Mouse (Mus musculus) liver, embryonic 11.5 days (tissue): ENCODE data around the gene Commd4. TPM values are rescaled to one million over a fixed set of nuclear protein-coding genes. Genes with fewer than 3 reads are reported as not detected.

ENCODE experiments used
- ATAC-seq: fragments of 200-750 bp; cut with Nextera tagmentation; replicated peaks from 2 replicates; pipeline ENCODE4 v1.8.0; 2017; ENCODE audit warnings: moderate number of reproducible peaks, mild to moderate bottlenecking, moderate TSS enrichment, moderate library complexity; ENCODE audit not compliant: low FRiP score
- DNase-seq: peaks from one replicate; pipeline ENCODE4 v3.0.0-alpha.2; 2017; ENCODE audit warnings: low spot score
- H3K27ac ChIP-seq: fragments of 300-500 bp; sonication (generic); 2 replicates; pipeline ENCODE4 v1.5.1; 2014; ENCODE audit warnings: mild to moderate bottlenecking, low read depth, low read length, control low read depth
- H3K27me3 ChIP-seq: fragments of 300-500 bp; sonication (generic); replicated peaks from 2 replicates; pipeline ENCODE4 v1.6.1; 2014; ENCODE audit warnings: low read length, mixed read lengths; ENCODE audit not compliant: control insufficient read depth, insufficient read depth
- H3K36me3 ChIP-seq: fragments of 300-500 bp; sonication (generic); 2 replicates; pipeline ENCODE4 v1.6.1; 2014; ENCODE audit warnings: mild to moderate bottlenecking, low read length, moderate library complexity, mixed read lengths; ENCODE audit not compliant: control insufficient read depth, insufficient read depth
- H3K4me1 ChIP-seq: fragments of 300-500 bp; sonication (generic); replicated peaks from 2 replicates; pipeline ENCODE4 v1.6.1; 2014; ENCODE audit warnings: low read length, mixed read lengths; ENCODE audit not compliant: control insufficient read depth, insufficient read depth
- H3K4me2 ChIP-seq: fragments of 300-500 bp; sonication (generic); 2 replicates; pipeline ENCODE4 v1.6.1; 2014; ENCODE audit warnings: mild to moderate bottlenecking, control low read depth, moderate library complexity
- H3K4me3 ChIP-seq: fragments of 300-500 bp; sonication (generic); 2 replicates; pipeline ENCODE4 v1.5.1; 2014; ENCODE audit warnings: low read depth, low read length, control low read depth
- H3K9ac ChIP-seq: fragments of 300-500 bp; sonication (generic); 2 replicates; pipeline ENCODE4 v1.6.1; 2014; ENCODE audit warnings: low read depth, low read length, control low read depth
- H3K9me3 ChIP-seq: fragments of 300-500 bp; sonication (generic); 2 replicates; pipeline ENCODE4 v1.6.1; 2016; ENCODE audit warnings: low read length, inconsistent platforms, mixed read lengths; ENCODE audit not compliant: control insufficient read depth
- WGBS: fragments of 180-500 bp; shearing (Covaris S2); extraction: QIAGEN DNeasy Blood & Tissue Kit; methylation state at CpG from one replicate; pipeline ENCODE4 v1.1.7; 2014; 5-methylcytosine and 5-hydroxymethylcytosine counted together
- polyA plus RNA-seq: library from polyadenylated mRNA; unstranded; fragments of >200 nt; fragmentation: Nextera tagmentation; extraction: Ambion mirVana; gene quantifications from 2 replicates; pipeline ENCODE4 v1.2.1, GENCODE M21; 2014

Gene Commd4
- polyA plus RNA-seq, 1 experiment from 2014 or later: 96.7 TPM

- no peaks in the 10 kb centered on the region; the same call in 1 of the 2 replicates for H3K36me3 ChIP-seq
- WGBS: 2% methylated on average over 27 of the region's 27 CpGs
- H3K9ac ChIP-seq: peak within 1 kb of the TSS; percentile 80
- peak within 1 kb of the TSS; percentile 62 for H3K4me3 ChIP-seq
- peaks cover 6% of the 10 kb centered on the region; the same call in 1 of the 2 replicates for H3K4me1 ChIP-seq
- peak; percentile 90 for ATAC-seq
- no peaks in the 10 kb centered on the region for H3K27me3 ChIP-seq
- H3K27ac ChIP-seq: peak within 1 kb of the TSS; percentile 85
- H3K9me3 ChIP-seq: no peaks in the 10 kb centered on the region
- DNase-seq: peak; percentile 81
- peak within 1 kb of the TSS; percentile 91 for H3K4me2 ChIP-seq
These were observed 9.8 kb downstream of the Commd4 start, which contains the start of gene Neil1 for GRCm38 (mm10) chr9:57148144-57148878. TSS of gene Neil1 (minus strand) at chr9:57148305.

DNA sequence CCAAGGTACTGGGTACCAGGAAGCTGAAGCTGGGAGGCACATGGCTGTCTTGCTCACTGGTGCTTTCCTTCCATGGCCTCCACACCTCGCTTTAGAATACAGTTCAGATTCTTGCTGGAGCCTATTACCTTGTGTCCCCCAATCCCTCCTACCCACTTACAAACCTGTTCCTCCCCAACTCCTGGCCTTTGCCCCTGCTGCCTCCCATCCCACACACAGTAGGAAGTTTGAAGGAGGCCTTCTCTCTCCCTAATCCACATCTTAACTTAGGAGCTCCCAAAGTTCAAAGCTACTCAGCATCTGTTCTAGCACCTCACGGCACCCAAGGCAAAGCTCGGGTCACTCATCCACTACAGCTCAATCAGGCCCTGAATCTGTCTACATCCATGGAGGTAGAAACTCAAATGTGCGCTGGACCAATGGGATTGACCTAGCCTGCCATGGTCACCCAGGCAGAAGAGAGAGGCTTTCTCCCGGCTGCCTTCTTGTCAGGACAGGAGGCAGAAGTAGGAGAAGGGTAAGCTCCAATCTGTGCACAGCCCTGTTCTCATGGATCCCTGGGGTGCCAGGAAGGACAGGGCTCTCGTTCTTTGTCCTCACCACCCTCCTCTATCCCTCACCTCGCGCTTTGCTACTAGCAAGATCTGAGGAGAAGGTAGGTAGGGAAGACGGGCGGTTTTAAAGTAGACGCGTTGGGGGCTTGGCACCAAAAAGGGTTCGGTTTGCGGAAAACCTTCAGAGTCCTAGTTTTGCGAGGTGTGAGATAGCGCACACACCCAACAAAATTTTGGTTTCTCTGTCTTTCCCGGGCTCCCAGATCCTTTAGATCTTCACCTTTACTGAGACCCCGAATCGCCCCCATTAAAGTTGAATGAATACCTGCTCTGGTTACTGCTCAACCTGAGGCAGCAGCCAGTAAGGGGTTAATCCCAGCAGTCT, 10.7 kb downstream of the Commd4 start:
- no peaks in the 10 kb centered on the region for H3K27me3 ChIP-seq
- H3K4me2 ChIP-seq: peak overlapping the region; percentile 91
- peak overlapping the region; percentile 85 for H3K27ac ChIP-seq
- H3K36me3 ChIP-seq: no peaks in the 10 kb centered on the region; the same call in 1 of the 2 replicates
- WGBS: 12% methylated on average over 19 of the region's 19 CpGs
- DNase-seq: peak; percentile 49
- H3K4me3 ChIP-seq: peak overlapping the region; percentile 62
- peak overlapping the region; percentile 80 for H3K9ac ChIP-seq
- H3K4me1 ChIP-seq: peaks cover 6% of the 10 kb centered on the region; the same call in 1 of the 2 replicates
- no peaks in the 10 kb centered on the region for H3K9me3 ChIP-seq
- peak; percentile 15; the same call in 1 of the 2 replicates for ATAC-seq

- H3K4me2 ChIP-seq: no peak overlapping the region; the same call in 1 of the 2 replicates
- H3K9me3 ChIP-seq: no peaks in the 10 kb centered on the region
- ATAC-seq: no peak
- WGBS: 85% methylated on average over 17 of the region's 17 CpGs
- no peak overlapping the region for H3K27ac ChIP-seq
- H3K9ac ChIP-seq: no peak overlapping the region
- no peak overlapping the region for H3K4me3 ChIP-seq
- no peaks in the 10 kb centered on the region for H3K27me3 ChIP-seq
- H3K36me3 ChIP-seq: no peaks in the 10 kb centered on the region; the same call in 1 of the 2 replicates
- DNase-seq: no peak
- H3K4me1 ChIP-seq: peaks cover 6% of the 10 kb centered on the region; the same call in 1 of the 2 replicates
These were observed 11.6 kb downstream of the Commd4 start for GRCm38 (mm10) chr9:57146451-57147066.

- Histone ChIP-seq H3K4me3 (no peak overlapping the region), H3K27ac (no peak overlapping the region), H3K36me3 (peaks cover 3% of the 10 kb centered on the region; the same call in 1 of the 2 replicates), H3K27me3 (no peaks in the 10 kb centered on the region), H3K9ac (no peak overlapping the region), H3K4me2 (no peak overlapping the region), H3K4me1 (peaks cover 6% of the 10 kb centered on the region; the same call in 1 of the 2 replicates), H3K9me3 (no peaks in the 10 kb centered on the region)
- WGBS: 92% methylated on average over 8 of the region's 8 CpGs
- no peak for ATAC-seq
- no peak for DNase-seq
These were observed 13.3 kb downstream of the Commd4 start for GRCm38 (mm10) chr9:57144830-57145229.

GRCm38 (mm10) chr9:57143212-57143611, 14.9 kb downstream of the Commd4 start:
- H3K4me2 ChIP-seq: no peak overlapping the region
- no peak overlapping the region for H3K9ac ChIP-seq
- H3K36me3 ChIP-seq: peaks cover 8% of the 10 kb centered on the region; the same call in 1 of the 2 replicates
- no peaks in the 10 kb centered on the region for H3K9me3 ChIP-seq
- H3K4me1 ChIP-seq: peaks cover 6% of the 10 kb centered on the region; the same call in 1 of the 2 replicates
- no peak for DNase-seq
- no peak overlapping the region for H3K27ac ChIP-seq
- WGBS: 83% methylated on average over 11 of the region's 11 CpGs
- H3K4me3 ChIP-seq: no peak overlapping the region
- no peak for ATAC-seq
- H3K27me3 ChIP-seq: no peaks in the 10 kb centered on the region

DNA sequence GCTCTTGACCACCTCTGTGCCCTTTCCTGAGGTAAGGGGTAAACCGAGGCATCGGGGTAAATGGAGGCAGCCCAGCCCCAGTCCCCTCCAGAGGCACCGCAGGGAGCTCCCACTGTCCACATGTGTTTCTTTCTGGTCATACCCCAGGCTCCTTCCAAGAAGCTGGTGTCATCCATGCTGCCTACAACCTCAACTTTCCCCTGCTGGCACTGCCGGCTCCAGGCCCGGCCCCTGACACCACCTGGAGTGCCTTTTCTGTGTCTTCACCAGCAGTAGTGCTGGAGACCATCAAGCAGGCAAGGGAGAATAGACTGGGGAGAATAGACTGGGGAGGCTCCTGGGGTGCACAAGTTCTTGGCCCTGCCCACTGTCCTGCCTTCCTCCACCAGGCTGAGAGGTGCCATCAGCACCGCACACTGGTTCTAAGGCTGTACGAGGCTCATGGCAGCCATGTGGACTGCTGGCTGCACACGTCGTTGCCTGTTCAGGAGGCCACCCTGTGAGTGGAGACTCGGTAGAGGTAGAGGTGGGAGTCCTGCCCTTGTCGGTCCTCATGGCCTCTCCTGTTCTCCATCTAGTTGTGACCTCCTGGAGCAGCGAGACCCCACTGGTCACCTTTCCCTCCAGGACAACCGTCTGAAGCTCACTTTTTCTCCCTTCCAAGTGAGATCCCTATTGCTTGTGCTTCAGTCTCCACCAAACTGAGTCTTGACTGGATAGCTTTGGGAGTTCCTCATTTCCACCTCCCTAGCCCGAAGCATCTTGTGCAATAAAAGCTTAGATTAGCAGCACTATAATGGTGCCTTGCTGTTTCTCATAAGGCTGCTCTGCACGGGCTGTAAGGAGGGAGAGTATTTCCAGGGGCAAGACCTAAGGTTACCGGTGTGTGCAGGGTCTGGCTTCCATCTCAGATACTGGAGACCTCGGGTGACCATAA, 16.4 kb downstream of the Commd4 start:
- no peak for DNase-seq
- no peak overlapping the region for H3K9ac ChIP-seq
- WGBS: 81% methylated on average over 17 of the region's 17 CpGs
- H3K4me1 ChIP-seq: no peaks in the 10 kb centered on the region; the same call in 1 of the 2 replicates
- peaks cover 21% of the 10 kb centered on the region; the same call in 1 of the 2 replicates for H3K36me3 ChIP-seq
- no peaks in the 10 kb centered on the region for H3K9me3 ChIP-seq
- no peak overlapping the region for H3K27ac ChIP-seq
- H3K27me3 ChIP-seq: no peaks in the 10 kb centered on the region
- ATAC-seq: no peak
- H3K4me2 ChIP-seq: no peak overlapping the region
- H3K4me3 ChIP-seq: no peak overlapping the region

GRCm38 (mm10) chr9:57139571-57139970, 18.6 kb downstream of the Commd4 start:
- H3K9ac ChIP-seq: no peak overlapping the region
- H3K4me3 ChIP-seq: no peak overlapping the region
- peaks cover 26% of the 10 kb centered on the region; the same call in 1 of the 2 replicates for H3K36me3 ChIP-seq
- no peak overlapping the region for H3K27ac ChIP-seq
- 91% methylated on average over 5 of the region's 5 CpGs for WGBS
- no peaks in the 10 kb centered on the region for H3K9me3 ChIP-seq
- H3K4me2 ChIP-seq: no peak overlapping the region
- no peaks in the 10 kb centered on the region for H3K4me1 ChIP-seq
- H3K27me3 ChIP-seq: no peaks in the 10 kb centered on the region
- ATAC-seq: no peak
- no peak for DNase-seq
